Mouse (Mus musculus): ENCODE results near the gene Clcn3. TPM values are rescaled to one million over a fixed set of nuclear protein-coding genes. Genes with fewer than 3 reads are reported as not detected.

Clcn3 gene
- polyA plus RNA-seq, 1 experiment from 2014 or later: 55.1 TPM

DNA sequence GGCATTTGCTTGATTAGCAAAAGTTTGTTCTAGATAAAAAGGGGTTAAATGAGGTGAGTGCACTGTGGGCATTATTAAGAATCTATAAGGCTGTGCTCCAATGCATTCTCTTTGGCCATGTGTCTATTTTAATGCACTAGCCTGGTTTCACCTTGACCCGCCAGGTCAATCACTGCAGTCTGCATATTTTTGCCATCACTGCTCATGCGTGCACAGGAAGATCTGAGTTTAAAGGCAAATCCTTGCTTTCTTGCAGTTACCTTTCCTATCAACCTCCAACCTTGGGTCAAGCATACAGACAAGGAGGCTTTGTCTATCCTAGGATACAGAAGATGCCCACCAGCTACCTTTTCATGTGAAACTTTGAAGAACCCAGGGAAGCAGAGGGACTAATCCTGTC, 113.3 kb downstream of the Clcn3 start:
- H3K4me2 ChIP-seq (ENCODE audit: low read length): no peak overlapping the region
- H3K4me1 ChIP-seq (ENCODE audit: control insufficient read depth, insufficient read depth, low read length): no peaks in the 10 kb centered on the region
- ATAC-seq (no peak), DNase-seq (ENCODE audit: low spot score) (no peak)
- no peaks in the 10 kb centered on the region for H3K9me3 ChIP-seq (replicated peaks; ENCODE audit: control insufficient read depth, low read length)
- 87% methylated on average over 2 of the region's 2 CpGs for WGBS
- H3K9ac ChIP-seq (ENCODE audit: low read length): no peak overlapping the region
- H3K4me3 ChIP-seq (ENCODE audit: low read depth, low read length): no peak overlapping the region
- no peak overlapping the region for H3K27ac ChIP-seq (ENCODE audit: low read depth, low read length)
- H3K36me3 ChIP-seq (ENCODE audit: control insufficient read depth, insufficient read depth, low read length): no peaks in the 10 kb centered on the region
- H3K27me3 ChIP-seq (replicated peaks; ENCODE audit: control insufficient read depth, insufficient read depth, low read length): no peaks in the 10 kb centered on the region

DNA sequence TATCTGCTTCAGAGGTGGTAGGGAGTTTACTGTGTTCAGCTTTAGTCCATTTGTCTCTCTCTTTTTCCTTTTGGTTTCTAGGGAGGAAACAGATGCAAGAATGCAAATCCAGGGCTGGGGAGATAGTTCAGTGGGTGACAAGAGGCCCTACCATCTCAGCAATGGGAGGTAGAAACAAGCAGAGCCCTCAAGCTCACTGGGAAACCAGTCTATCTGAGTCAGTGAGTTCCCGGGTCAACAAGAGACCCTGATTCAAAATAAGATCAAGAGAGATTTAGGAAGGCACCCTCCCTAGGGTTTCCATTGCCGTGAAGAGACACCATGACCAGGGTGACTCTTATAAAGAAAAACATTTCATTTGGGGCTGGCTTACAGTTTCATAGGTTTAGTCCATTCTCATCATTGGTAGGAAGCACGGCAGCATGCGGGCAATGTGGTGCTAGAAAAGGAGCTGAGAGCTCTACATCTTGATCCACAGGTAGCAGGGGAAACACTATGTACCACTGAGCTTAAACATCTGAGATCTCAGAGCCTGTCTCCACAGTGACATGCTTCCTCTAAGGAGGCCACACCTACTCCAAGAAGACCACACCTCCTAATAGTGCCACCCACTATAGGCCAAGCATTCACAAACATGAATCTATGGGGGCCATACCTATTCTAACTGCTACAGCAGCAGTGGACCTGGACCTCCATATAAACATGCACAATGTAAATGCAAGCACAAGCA, 114.7 kb downstream of the Clcn3 start:
- 91% methylated on average over 4 of the region's 4 CpGs for WGBS
- no peak for ATAC-seq

DNA sequence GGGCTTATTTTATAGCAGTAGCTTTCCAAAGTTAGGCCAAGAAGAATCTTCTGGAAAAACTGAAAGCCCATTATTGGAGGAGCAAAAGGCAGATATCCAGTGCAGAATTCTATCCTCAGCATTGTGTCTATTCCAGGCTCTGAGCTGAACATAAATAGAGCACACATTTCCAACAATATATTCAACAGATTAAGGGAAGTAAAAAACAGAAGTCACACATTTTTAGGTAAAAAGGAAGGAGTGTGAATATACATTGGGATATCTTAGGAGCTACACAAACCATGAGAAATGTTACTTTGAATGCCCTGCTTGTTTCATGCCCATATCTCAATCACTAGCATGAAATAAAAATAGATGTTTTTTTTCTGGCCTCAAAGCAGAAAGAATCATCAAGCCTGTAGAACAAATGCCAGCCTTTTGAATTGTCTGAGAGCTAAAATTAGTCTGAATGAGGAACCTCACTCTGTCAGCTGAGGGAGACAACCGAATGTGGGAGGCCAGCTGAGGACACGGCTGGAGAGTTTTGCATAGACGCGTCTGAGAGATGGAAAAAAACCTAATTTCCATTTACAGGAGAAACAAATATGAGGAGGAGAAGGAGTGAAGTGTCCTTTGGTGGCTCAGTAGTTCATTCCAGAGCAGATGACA, 115.5 kb downstream of the Clcn3 start:
- no peaks in the 10 kb centered on the region for H3K36me3 ChIP-seq (ENCODE audit: control insufficient read depth, insufficient read depth, low read length)
- H3K9ac ChIP-seq (ENCODE audit: low read length): no peak overlapping the region
- H3K27me3 ChIP-seq (replicated peaks; ENCODE audit: control insufficient read depth, insufficient read depth, low read length): no peaks in the 10 kb centered on the region
- H3K9me3 ChIP-seq (replicated peaks; ENCODE audit: control insufficient read depth, low read length): no peaks in the 10 kb centered on the region
- DNase-seq (ENCODE audit: low spot score): no peak
- 78% methylated on average over 4 of the region's 4 CpGs for WGBS
- H3K4me1 ChIP-seq (ENCODE audit: control insufficient read depth, insufficient read depth, low read length): no peaks in the 10 kb centered on the region
- no peak overlapping the region for H3K4me2 ChIP-seq (ENCODE audit: low read length)
- no peak overlapping the region for H3K27ac ChIP-seq (ENCODE audit: low read depth, low read length)
- ATAC-seq: no peak
- H3K4me3 ChIP-seq (ENCODE audit: low read depth, low read length): no peak overlapping the region

More for the DNA sequence above, 114.7 kb downstream of the Clcn3 start:
- Histone ChIP-seq H3K36me3 (ENCODE audit: control insufficient read depth, insufficient read depth, low read length) (no peaks in the 10 kb centered on the region), H3K9me3 (replicated peaks; ENCODE audit: control insufficient read depth, low read length) (no peaks in the 10 kb centered on the region), H3K27me3 (replicated peaks; ENCODE audit: control insufficient read depth, insufficient read depth, low read length) (no peaks in the 10 kb centered on the region), H3K27ac (ENCODE audit: low read depth, low read length) (no peak overlapping the region), H3K4me2 (ENCODE audit: low read length) (no peak overlapping the region), H3K4me3 (ENCODE audit: low read depth, low read length) (no peak overlapping the region), H3K4me1 (ENCODE audit: control insufficient read depth, insufficient read depth, low read length) (no peaks in the 10 kb centered on the region), H3K9ac (ENCODE audit: low read length) (no peak overlapping the region)
- no peak for DNase-seq (ENCODE audit: low spot score)

DNA sequence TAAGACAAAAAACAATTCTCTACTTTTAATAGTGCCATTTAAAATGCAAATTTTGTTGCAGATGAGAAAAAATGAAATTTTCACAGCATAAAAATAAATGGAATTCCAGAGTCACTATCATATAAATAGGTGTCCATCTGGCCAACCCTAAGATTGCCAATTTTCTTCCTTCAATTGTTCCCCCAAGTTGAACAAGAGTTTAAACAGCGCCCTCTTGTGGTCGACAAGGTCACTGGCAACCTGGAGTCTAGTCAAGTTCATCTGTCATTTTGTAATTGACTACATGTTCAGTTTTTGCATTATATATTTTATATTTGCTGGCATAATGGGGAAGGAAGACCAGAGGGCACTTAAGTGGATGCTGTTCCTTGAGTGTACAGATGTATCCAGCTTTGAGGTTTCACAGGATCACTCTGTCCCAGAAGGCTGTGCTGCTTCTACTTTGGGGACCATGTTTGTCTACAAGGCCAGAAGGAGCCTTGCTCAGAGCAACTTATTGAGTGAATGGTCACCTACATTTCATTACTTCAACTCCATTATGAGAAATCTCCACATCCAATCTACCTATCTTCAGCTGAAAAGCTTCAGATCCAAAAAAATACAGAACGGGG, 117.5 kb downstream of the Clcn3 start:
- Histone ChIP-seq H3K9me3 (replicated peaks; ENCODE audit: control insufficient read depth, low read length) (no peaks in the 10 kb centered on the region), H3K36me3 (ENCODE audit: control insufficient read depth, insufficient read depth, low read length) (no peaks in the 10 kb centered on the region), H3K4me1 (ENCODE audit: control insufficient read depth, insufficient read depth, low read length) (no peaks in the 10 kb centered on the region), H3K4me2 (ENCODE audit: low read length) (no peak overlapping the region), H3K9ac (ENCODE audit: low read length) (no peak overlapping the region), H3K27ac (ENCODE audit: low read depth, low read length) (no peak overlapping the region), H3K4me3 (ENCODE audit: low read depth, low read length) (no peak overlapping the region), H3K27me3 (replicated peaks; ENCODE audit: control insufficient read depth, insufficient read depth, low read length) (no peaks in the 10 kb centered on the region)
- ATAC-seq: peak; percentile 67
- WGBS: 32% methylated on average over 3 of the region's 3 CpGs
- DNase-seq (ENCODE audit: low spot score): peak; percentile 90

DNA sequence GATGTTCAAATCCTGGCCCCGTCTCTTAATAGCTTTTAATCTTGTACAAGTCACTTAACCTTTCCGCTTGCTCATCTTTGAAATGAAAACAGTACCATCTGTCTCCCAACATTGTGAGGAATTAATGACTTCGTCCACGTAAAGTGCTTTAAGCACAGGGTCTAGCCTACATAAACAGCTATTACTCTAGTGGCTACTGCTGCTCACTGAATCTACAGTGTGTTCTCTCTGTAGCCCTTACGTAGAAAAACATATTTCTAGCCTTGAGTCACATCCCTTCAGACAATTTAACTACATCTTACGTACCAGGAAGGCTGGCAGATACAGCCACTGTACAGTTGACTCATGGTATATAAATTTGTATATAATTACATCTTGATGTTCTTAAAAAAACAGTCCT, 118.2 kb downstream of the Clcn3 start:
- Histone ChIP-seq H3K36me3 (ENCODE audit: control insufficient read depth, insufficient read depth, low read length) (no peaks in the 10 kb centered on the region), H3K4me1 (ENCODE audit: control insufficient read depth, insufficient read depth, low read length) (no peaks in the 10 kb centered on the region), H3K9ac (ENCODE audit: low read length) (no peak overlapping the region), H3K4me2 (ENCODE audit: low read length) (no peak overlapping the region), H3K9me3 (replicated peaks; ENCODE audit: control insufficient read depth, low read length) (no peaks in the 10 kb centered on the region), H3K27me3 (replicated peaks; ENCODE audit: control insufficient read depth, insufficient read depth, low read length) (no peaks in the 10 kb centered on the region), H3K27ac (ENCODE audit: low read depth, low read length) (no peak overlapping the region), H3K4me3 (ENCODE audit: low read depth, low read length) (no peak overlapping the region)
- ATAC-seq: no peak
- WGBS: 79% methylated on average over 6 of the region's 6 CpGs
- no peak for DNase-seq (ENCODE audit: low spot score)

DNA sequence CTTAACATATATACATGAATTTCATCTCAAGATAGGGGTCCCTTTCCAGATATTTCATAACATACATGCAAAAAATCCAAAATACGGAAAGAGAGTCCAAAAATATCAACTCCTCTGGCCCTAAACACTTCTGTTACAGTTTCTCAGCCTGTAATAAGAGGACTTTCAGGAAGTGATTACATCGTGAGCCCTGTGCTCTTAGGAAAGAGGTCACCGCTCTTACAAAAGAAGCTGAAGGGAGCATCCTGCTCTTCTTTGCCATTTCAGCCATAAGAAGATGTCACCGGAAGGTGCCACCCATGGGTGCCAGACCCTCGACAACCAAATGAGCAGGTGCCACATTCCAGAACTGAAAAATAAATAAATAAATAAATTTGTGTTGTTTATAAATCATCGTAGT, 121.3 kb downstream of the Clcn3 start:
- no peaks in the 10 kb centered on the region for H3K27me3 ChIP-seq (replicated peaks; ENCODE audit: control insufficient read depth, insufficient read depth, low read length)
- DNase-seq (ENCODE audit: low spot score) (no peak), ATAC-seq (no peak)
- no peaks in the 10 kb centered on the region for H3K4me1 ChIP-seq (ENCODE audit: control insufficient read depth, insufficient read depth, low read length)
- no peak overlapping the region for H3K9ac ChIP-seq (ENCODE audit: low read length)
- H3K27ac ChIP-seq (ENCODE audit: low read depth, low read length): no peak overlapping the region
- no peak overlapping the region for H3K4me3 ChIP-seq (ENCODE audit: low read depth, low read length)
- H3K9me3 ChIP-seq (replicated peaks; ENCODE audit: control insufficient read depth, low read length): no peaks in the 10 kb centered on the region
- no peak overlapping the region for H3K4me2 ChIP-seq (ENCODE audit: low read length)
- 92% methylated on average over 6 of the region's 6 CpGs for WGBS
- no peaks in the 10 kb centered on the region for H3K36me3 ChIP-seq (ENCODE audit: control insufficient read depth, insufficient read depth, low read length)

DNA sequence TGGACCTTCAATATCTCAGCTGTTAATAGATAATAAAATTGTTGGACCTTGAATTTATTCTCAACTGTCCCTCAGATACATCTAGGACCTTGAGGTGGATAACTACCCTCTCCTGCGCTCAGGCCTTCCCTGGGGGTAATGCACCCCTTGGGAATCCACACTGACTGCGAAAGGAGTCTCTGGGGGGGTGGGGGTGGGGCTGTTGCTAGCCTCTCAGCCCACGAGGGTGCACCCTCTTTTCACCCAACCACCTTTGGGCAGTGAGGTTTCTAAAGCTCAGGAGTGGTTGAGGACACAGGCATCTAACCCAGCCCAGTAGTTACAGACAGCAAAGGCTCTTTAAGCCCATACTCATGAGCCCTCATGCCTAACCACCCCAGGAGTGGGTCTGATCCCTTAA, 122.4 kb downstream of the Clcn3 start:
- DNase-seq (ENCODE audit: low spot score): no peak
- no peaks in the 10 kb centered on the region for H3K27me3 ChIP-seq (replicated peaks; ENCODE audit: control insufficient read depth, insufficient read depth, low read length)
- 70% methylated on average over 3 of the region's 3 CpGs for WGBS

More for the DNA sequence above, 122.4 kb downstream of the Clcn3 start:
- no peaks in the 10 kb centered on the region for H3K36me3 ChIP-seq (ENCODE audit: control insufficient read depth, insufficient read depth, low read length)
- H3K4me2 ChIP-seq (ENCODE audit: low read length): no peak overlapping the region
- no peak overlapping the region for H3K27ac ChIP-seq (ENCODE audit: low read depth, low read length)
- H3K9me3 ChIP-seq (replicated peaks; ENCODE audit: control insufficient read depth, low read length): no peaks in the 10 kb centered on the region
- H3K4me1 ChIP-seq (ENCODE audit: control insufficient read depth, insufficient read depth, low read length): no peaks in the 10 kb centered on the region
- H3K4me3 ChIP-seq (ENCODE audit: low read depth, low read length): no peak overlapping the region
- no peak overlapping the region for H3K9ac ChIP-seq (ENCODE audit: low read length)
- no peak for ATAC-seq

All from forebrain, embryonic 14.5 days (tissue).